Mouse (Mus musculus) lung, embryonic 15.5 days (tissue): Measurements from ENCODE around the gene Lrrc75a. TPM values are rescaled to one million over a fixed set of nuclear protein-coding genes. Genes with fewer than 3 reads are reported as not detected.
A peak's percentile ranks its signal among the peaks of the same experiment; 100 is the strongest.

Experiments
- ATAC-seq: fragments of 200-750 bp; cut with Nextera tagmentation; 2 replicates; pipeline ENCODE4 v1.8.0; 2017; ENCODE audit warnings: moderate number of reproducible peaks, borderline replicate concordance; ENCODE audit not compliant: low FRiP score, low TSS enrichment; ENCODE audit errors: extremely low read depth
- H3K27ac ChIP-seq: fragments of 300-500 bp; sonication (generic); 2 replicates; pipeline ENCODE4 v1.5.1; 2015; ENCODE audit warnings: moderate library complexity, mild to moderate bottlenecking, inconsistent platforms
- H3K27me3 ChIP-seq: fragments of 300-500 bp; sonication (generic); 2 replicates; pipeline ENCODE4 v1.6.1; 2015; ENCODE audit warnings: inconsistent platforms
- H3K36me3 ChIP-seq: fragments of 300-500 bp; sonication (generic); 2 replicates; pipeline ENCODE4 v1.6.1; 2015; ENCODE audit warnings: inconsistent platforms
- H3K4me1 ChIP-seq: fragments of 300-500 bp; sonication (generic); 2 replicates; pipeline ENCODE4 v1.6.1; 2015; ENCODE audit warnings: inconsistent platforms
- H3K4me2 ChIP-seq: fragments of 300-500 bp; sonication (generic); 2 replicates; pipeline ENCODE4 v1.6.1; 2015; ENCODE audit warnings: inconsistent platforms, mild to moderate bottlenecking, moderate library complexity
- H3K4me3 ChIP-seq: fragments of 300-500 bp; sonication (generic); 2 replicates; pipeline ENCODE4 v1.5.1; 2015; ENCODE audit warnings: mild to moderate bottlenecking, inconsistent platforms
- H3K9ac ChIP-seq: fragments of 300-500 bp; sonication (generic); 2 replicates; pipeline ENCODE4 v1.6.1; 2015; ENCODE audit warnings: inconsistent platforms
- H3K9me3 ChIP-seq: fragments of 300-500 bp; sonication (generic); 2 replicates; pipeline ENCODE4 v1.6.1; 2016; ENCODE audit warnings: inconsistent platforms
- WGBS: fragments of 180-500 bp; shearing (Covaris S2); methylation state at CpG from one replicate; pipeline ENCODE4 v1.1.7; 2015; 5-methylcytosine and 5-hydroxymethylcytosine counted together
- polyA plus RNA-seq: library from polyadenylated mRNA; unstranded; fragments of >200 nt; fragmentation: Nextera tagmentation; extraction: Ambion mirVana; gene quantifications from 2 replicates; pipeline ENCODE4 v1.2.1, GENCODE M21; 2015

Gene Lrrc75a
- polyA plus RNA-seq, 1 experiment from 2014 or later: 12.6 TPM

DNA sequence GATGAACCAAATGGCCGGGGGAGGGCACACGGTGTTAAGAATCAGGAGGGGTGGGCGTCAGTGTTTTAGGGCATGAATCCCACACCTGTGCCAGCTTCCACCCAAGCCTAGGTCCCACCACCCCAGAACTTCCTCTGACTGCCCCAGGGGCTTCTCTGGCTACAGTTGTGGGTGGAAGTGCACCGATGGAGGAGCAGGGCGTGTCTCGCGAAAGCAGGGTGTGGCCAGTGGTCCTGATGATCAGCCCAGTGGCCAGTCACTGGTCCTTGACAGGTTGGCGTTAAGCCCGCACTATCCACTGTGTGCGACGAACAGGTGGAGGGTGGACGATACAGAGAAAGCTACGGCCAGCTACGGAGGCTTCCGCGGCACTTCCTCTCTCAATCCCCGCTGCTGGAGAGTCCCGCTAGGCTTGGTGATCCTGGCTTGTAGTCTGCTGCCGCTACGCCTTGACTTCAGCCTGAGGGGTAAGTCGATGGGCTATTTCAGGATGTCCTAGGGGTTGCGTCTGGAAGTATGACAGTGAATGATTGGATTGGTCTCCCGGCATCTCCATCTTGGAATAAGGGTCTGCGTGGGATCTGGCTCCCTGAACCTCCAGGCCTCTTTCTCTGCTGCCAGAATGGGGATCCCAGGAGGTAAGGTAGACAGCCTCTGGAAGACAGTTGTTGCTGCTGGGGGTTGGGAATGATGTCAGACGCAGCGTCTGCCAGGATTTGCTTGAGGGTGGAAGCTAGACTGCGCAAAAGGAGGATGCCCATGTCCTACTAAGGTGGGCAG lies 72.5 kb downstream of the Lrrc75a start:
- H3K9ac ChIP-seq: peak overlapping the region; percentile 53
- H3K4me1 ChIP-seq: peaks cover 11% of the 10 kb centered on the region; the same call in 1 of the 2 replicates
- H3K27me3 ChIP-seq: peaks cover 4% of the 10 kb centered on the region; the same call in 1 of the 2 replicates
- no peak overlapping the region for H3K27ac ChIP-seq
- H3K9me3 ChIP-seq: no peaks in the 10 kb centered on the region
- no peaks in the 10 kb centered on the region for H3K36me3 ChIP-seq
- H3K4me2 ChIP-seq: peak overlapping the region; percentile 91
- H3K4me3 ChIP-seq: peak overlapping the region; percentile 48
- peak; percentile 60 for ATAC-seq
- 6% methylated on average over 27 of the region's 27 CpGs for WGBS

DNA sequence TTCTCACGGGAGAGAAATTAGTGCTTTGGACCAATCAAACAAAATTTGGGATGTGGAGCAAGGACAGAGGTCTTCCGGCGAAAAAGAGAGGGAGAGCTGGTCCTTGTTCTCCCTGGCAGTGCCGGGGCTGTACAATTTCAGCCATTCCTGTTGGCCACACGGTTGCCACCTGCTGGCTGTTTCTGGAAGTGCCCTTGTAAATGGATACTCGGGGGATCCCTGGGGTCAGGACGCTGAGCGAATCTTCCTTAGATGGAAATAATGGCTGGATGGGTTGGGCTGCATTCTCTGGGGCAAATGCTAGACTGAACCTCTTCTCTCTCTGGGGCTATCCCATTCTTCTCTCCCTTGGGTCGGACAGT lies 73.0 kb downstream of the Lrrc75a start:
- 1% methylated on average over 9 of the region's 9 CpGs for WGBS
- Histone ChIP-seq H3K4me2 (peak overlapping the region; percentile 91), H3K4me3 (peak overlapping the region; percentile 48), H3K36me3 (no peaks in the 10 kb centered on the region), H3K27me3 (peaks cover 4% of the 10 kb centered on the region; the same call in 1 of the 2 replicates), H3K9me3 (no peaks in the 10 kb centered on the region), H3K4me1 (peaks cover 11% of the 10 kb centered on the region; the same call in 1 of the 2 replicates), H3K9ac (peak overlapping the region; percentile 53), H3K27ac (no peak overlapping the region)
- ATAC-seq: peak; percentile 55

- no peak overlapping the region for H3K4me3 ChIP-seq
- WGBS: 68% methylated on average over 4 of the region's 4 CpGs
- ATAC-seq: no peak
- H3K4me2 ChIP-seq: no peak overlapping the region
- no peaks in the 10 kb centered on the region for H3K9me3 ChIP-seq
- H3K27me3 ChIP-seq: peaks cover 4% of the 10 kb centered on the region; the same call in 1 of the 2 replicates
- H3K9ac ChIP-seq: no peak overlapping the region
- peaks cover 11% of the 10 kb centered on the region; the same call in 1 of the 2 replicates for H3K4me1 ChIP-seq
- no peaks in the 10 kb centered on the region for H3K36me3 ChIP-seq
- no peak overlapping the region for H3K27ac ChIP-seq
Observed at GRCm38 (mm10) chr11:62574703-62575085, 73.6 kb downstream of the Lrrc75a start.

GRCm38 (mm10) chr11:62573959-62574702 lies 74.2 kb downstream of the Lrrc75a start, which contains the start of gene Trpv2:
TSS of gene Trpv2 (plus strand) at chr11:62574486.
- Histone ChIP-seq H3K27ac (no peak within 1 kb of the TSS), H3K36me3 (no peaks in the 10 kb centered on the region), H3K9me3 (no peaks in the 10 kb centered on the region), H3K4me1 (peaks cover 11% of the 10 kb centered on the region; the same call in 1 of the 2 replicates), H3K4me3 (peak within 1 kb of the TSS; percentile 48), H3K4me2 (peak within 1 kb of the TSS; percentile 91), H3K27me3 (peaks cover 4% of the 10 kb centered on the region; the same call in 1 of the 2 replicates), H3K9ac (peak within 1 kb of the TSS; percentile 53; the same call in 1 of the 2 replicates)
- no peak for ATAC-seq
- 73% methylated on average over 6 of the region's 6 CpGs for WGBS

GRCm38 (mm10) chr11:62568300-62568699 lies 80.0 kb downstream of the Lrrc75a start:
- no peaks in the 10 kb centered on the region for H3K9me3 ChIP-seq
- H3K36me3 ChIP-seq: no peaks in the 10 kb centered on the region
- no peak overlapping the region for H3K4me2 ChIP-seq
- no peaks in the 10 kb centered on the region for H3K27me3 ChIP-seq
- no peaks in the 10 kb centered on the region; the same call in 1 of the 2 replicates for H3K4me1 ChIP-seq
- H3K27ac ChIP-seq: no peak overlapping the region
- H3K4me3 ChIP-seq: no peak overlapping the region
- no peak overlapping the region for H3K9ac ChIP-seq
- ATAC-seq: no peak
- 71% methylated on average over 3 of the region's 3 CpGs for WGBS

GRCm38 (mm10) chr11:62566211-62566610 lies 82.1 kb downstream of the Lrrc75a start:
- Histone ChIP-seq H3K27me3 (no peaks in the 10 kb centered on the region), H3K4me3 (no peak overlapping the region), H3K9me3 (no peaks in the 10 kb centered on the region), H3K4me2 (no peak overlapping the region), H3K36me3 (no peaks in the 10 kb centered on the region), H3K27ac (no peak overlapping the region), H3K4me1 (no peaks in the 10 kb centered on the region; the same call in 1 of the 2 replicates), H3K9ac (no peak overlapping the region)
- no peak for ATAC-seq
- WGBS: 48% methylated on average over 1 of the region's 1 CpGs

- no peak overlapping the region for H3K27ac ChIP-seq
- no peaks in the 10 kb centered on the region for H3K9me3 ChIP-seq
- no peak; the same call in 1 of the 2 replicates for ATAC-seq
- WGBS: 55% methylated on average over 7 of the region's 7 CpGs
- H3K4me1 ChIP-seq: no peaks in the 10 kb centered on the region; the same call in 1 of the 2 replicates
- no peak overlapping the region for H3K4me2 ChIP-seq
- H3K36me3 ChIP-seq: no peaks in the 10 kb centered on the region
- no peaks in the 10 kb centered on the region for H3K27me3 ChIP-seq
- no peak overlapping the region for H3K4me3 ChIP-seq
- no peak overlapping the region for H3K9ac ChIP-seq
Observed at GRCm38 (mm10) chr11:62565747-62566146, 82.6 kb downstream of the Lrrc75a start.

DNA sequence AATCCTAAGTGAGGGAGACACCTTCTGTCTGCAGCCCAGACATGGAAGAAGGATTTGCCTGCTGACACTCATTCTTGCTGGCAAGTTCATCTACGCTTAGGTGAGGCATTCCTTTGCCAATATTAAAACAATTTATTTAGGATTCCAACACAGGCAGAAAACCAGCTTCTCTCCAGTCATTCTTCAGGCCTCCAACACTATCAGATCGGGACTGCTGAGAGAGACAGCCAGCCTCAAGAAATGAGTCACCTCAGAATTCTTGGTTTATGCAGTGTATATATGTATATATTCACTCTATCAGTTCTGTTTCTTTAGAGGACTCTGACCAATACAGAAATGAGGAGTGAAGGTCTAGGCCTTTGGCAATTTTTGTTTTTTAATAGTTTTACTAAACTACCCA lies 84.7 kb downstream of the Lrrc75a start:
- ATAC-seq: no peak
- WGBS: 83% methylated on average over 2 of the region's 2 CpGs

DNA sequence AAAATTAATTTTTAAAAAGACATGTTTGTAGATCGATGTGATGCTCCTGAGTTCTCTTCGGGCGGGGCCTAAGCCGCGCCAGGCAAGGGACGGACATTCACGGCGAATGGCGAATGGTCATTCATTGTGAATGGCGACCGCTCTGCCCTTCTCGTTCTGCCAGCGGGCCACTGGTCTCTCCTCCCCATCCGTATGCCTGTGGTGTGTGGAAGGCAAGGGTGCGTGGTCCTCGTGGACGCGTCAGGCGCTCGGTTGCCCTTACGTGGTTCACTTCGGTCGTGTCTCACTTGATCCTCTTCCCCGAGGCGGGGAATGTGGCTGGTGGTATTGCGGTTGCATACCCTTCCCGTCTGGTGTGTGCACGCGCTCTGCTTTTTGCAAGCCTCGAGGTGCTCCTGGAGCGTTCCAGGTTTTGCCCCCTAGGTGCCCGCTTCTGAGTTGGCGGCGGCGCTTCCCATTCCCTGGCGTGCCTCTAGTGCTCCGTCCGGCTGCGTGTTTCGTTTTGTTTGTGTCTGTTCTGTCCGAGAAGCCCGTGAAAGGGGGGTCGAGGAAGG lies 87.8 kb downstream of the Lrrc75a start:
- WGBS: 25% methylated on average over 43 of the region's 43 CpGs
- no peaks in the 10 kb centered on the region for H3K27me3 ChIP-seq
- peak overlapping the region; percentile 27; the same call in 1 of the 2 replicates for H3K9ac ChIP-seq
- peak overlapping the region; percentile 36 for H3K4me3 ChIP-seq
- H3K4me1 ChIP-seq: no peaks in the 10 kb centered on the region
- H3K4me2 ChIP-seq: peak overlapping the region; percentile 71
- no peak for ATAC-seq
- no peaks in the 10 kb centered on the region for H3K9me3 ChIP-seq
- no peak overlapping the region for H3K27ac ChIP-seq
- no peaks in the 10 kb centered on the region for H3K36me3 ChIP-seq

More for the DNA sequence above, 84.7 kb downstream of the Lrrc75a start:
- Histone ChIP-seq H3K9me3 (no peaks in the 10 kb centered on the region), H3K9ac (no peak overlapping the region), H3K36me3 (no peaks in the 10 kb centered on the region), H3K27ac (no peak overlapping the region), H3K4me1 (no peaks in the 10 kb centered on the region; the same call in 1 of the 2 replicates), H3K4me3 (no peak overlapping the region), H3K4me2 (no peak overlapping the region), H3K27me3 (no peaks in the 10 kb centered on the region)

DNA sequence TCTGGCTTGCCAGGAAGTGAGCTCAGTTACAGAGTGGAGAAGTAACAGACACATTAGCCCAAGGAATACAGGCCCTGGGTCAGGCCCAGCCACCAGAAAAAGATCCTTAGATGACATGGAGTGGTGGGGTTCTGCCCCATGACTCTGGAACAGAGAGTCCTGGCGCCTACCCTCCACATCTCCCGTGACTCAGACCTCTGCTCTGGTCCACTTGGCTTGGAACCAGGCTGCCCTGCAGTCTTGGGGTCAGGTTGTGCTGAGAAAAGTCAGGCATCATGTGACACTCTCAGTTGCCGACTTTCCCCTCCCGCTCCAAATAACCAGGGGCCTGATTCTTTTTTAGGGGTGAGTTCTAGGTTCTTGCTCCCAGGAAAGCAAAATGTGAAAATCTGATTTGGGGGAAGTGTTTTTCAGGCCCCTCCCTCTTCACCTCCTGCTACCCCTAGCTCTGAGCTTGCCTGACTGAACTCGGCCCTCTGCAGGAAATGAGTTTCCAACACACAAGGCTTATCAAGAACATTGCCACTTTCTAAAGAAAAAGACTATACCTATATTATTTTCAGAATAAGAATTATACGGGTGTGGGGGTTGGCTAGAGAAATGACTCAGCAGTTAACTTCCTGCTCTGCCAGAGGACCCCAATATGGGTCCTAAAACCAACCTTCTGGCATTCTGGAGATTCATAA lies 89.2 kb downstream of the Lrrc75a start:
- no peaks in the 10 kb centered on the region for H3K9me3 ChIP-seq
- no peak for ATAC-seq
- H3K9ac ChIP-seq: no peak overlapping the region
- no peak overlapping the region for H3K4me2 ChIP-seq
- no peak overlapping the region for H3K4me3 ChIP-seq
- peaks cover 11% of the 10 kb centered on the region for H3K36me3 ChIP-seq
- 39% methylated on average over 6 of the region's 6 CpGs for WGBS
- H3K27me3 ChIP-seq: no peaks in the 10 kb centered on the region
- no peak overlapping the region for H3K27ac ChIP-seq
- H3K4me1 ChIP-seq: peaks cover 13% of the 10 kb centered on the region

- WGBS: 53% methylated on average over 2 of the region's 2 CpGs
- Histone ChIP-seq H3K9ac (no peak overlapping the region), H3K36me3 (peaks cover 21% of the 10 kb centered on the region), H3K27ac (no peak overlapping the region), H3K4me3 (no peak overlapping the region), H3K9me3 (no peaks in the 10 kb centered on the region), H3K4me2 (no peak overlapping the region), H3K27me3 (no peaks in the 10 kb centered on the region), H3K4me1 (peaks cover 22% of the 10 kb centered on the region)
- no peak for ATAC-seq
Observed at GRCm38 (mm10) chr11:62558152-62558551, 90.2 kb downstream of the Lrrc75a start.
